24 mouse cellular contexts compared by ENCODE assay signal in the genomic region with DNA sequence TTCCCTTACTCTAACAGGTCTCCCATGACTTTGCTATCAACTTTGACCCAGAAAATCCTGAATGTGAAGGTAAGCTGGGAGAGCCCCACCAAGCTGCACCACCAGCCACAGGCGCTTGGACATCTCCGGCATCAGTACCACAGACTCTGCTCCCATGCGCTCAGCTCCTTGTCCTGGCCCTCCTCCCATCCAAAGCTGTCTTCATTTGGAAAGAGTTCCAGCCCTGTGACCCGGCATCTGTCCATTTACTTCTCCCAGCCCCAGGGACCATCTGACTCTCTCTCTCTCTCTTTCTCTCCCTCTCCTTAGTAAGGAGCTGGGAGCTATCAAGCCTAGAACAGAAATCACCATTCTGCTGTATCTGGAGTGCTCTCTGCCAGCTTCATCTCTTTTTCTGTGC. TPM values are rescaled to one million over a fixed set of nuclear protein-coding genes. Genes with fewer than 3 reads are reported as not detected.
"Had no signal": no experiment of that assay in that cellular context is flagged by ENCODE, and none has a peak within 500 bp of the region (broad histone marks: within the 10 kb centered on the region; RNA-seq: fewer than 3 reads in every experiment).

No protein-coding gene starts in this region.

- H3K9me3 ChIP-seq: megakaryocyte, embryonic 14.5 days; midbrain, embryonic 13.5 days; midbrain, embryonic 15.5 days; neural tube, embryonic 12.5 days had no signal

- H3K36me3 ChIP-seq: midbrain, embryonic 13.5 days; midbrain, embryonic 15.5 days; neural tube, embryonic 12.5 days had no signal

- H3K9ac ChIP-seq: lung, embryonic 14.5 days; midbrain, embryonic 13.5 days; midbrain, embryonic 15.5 days; neural tube, embryonic 12.5 days had no signal

- H3K27me3 ChIP-seq: midbrain, embryonic 15.5 days had no signal

- DNase-seq: lung, adult 18-20 months; lung, embryonic 14.5 days; lung, postnatal 10 days; retina, postnatal 1 day; right cerebral cortex, adult 18-20 months; right cerebral cortex, postnatal 25 days; right cerebral cortex, postnatal 4 days; spleen, adult 18-20 months; thymus, adult 18-20 months; thymus, postnatal 14 days; thymus, postnatal 36 days had no signal

- H3K4me2 ChIP-seq: lung, embryonic 14.5 days; midbrain, embryonic 11.5 days; midbrain, embryonic 13.5 days; midbrain, embryonic 15.5 days; neural tube, embryonic 12.5 days had no signal

- H3K4me3 ChIP-seq: megakaryocyte, embryonic 14.5 days; midbrain, embryonic 13.5 days; midbrain, embryonic 15.5 days; neural tube, embryonic 12.5 days had no signal

- H3K27ac ChIP-seq: macrophage; midbrain, embryonic 13.5 days; midbrain, embryonic 15.5 days; neural tube, embryonic 12.5 days had no signal

- ATAC-seq: midbrain, embryonic 13.5 days; midbrain, embryonic 15.5 days had no signal

RNA-seq across cellular contexts. Expression of a gene that starts 5.6 kb away (rescaled TPM):
- total RNA-seq: megakaryocyte progenitor cell, adult 5-6 weeks; monocyte, adult 5-6 weeks; neutrophil, adult 5-6 weeks had no signal
- polyA plus RNA-seq: macrophage; small intestine, adult 2 months had no signal

RNA-seq across cellular contexts. Expression of a gene that starts 8.9 kb away (rescaled TPM):
- total RNA-seq: megakaryocyte progenitor cell, adult 5-6 weeks; monocyte, adult 5-6 weeks; neutrophil, adult 5-6 weeks had no signal
- polyA plus RNA-seq: lung, embryonic 14.5 days; lung, embryonic 16.5 days; macrophage; midbrain, embryonic 11.5 days; small intestine, adult 2 months; stomach, embryonic 14.5 days; stomach, embryonic 16.5 days had no signal

RNA-seq across cellular contexts. Expression of a gene that starts 25.4 kb away (rescaled TPM):
- total RNA-seq: monocyte, adult 5-6 weeks; neutrophil, adult 5-6 weeks had no signal
